Mouse (Mus musculus) thymus, postnatal 0 days (tissue): ENCODE measurements around the gene Matn1. TPM values are rescaled to one million over a fixed set of nuclear protein-coding genes. Genes with fewer than 3 reads are reported as not detected.

Experiments
- DNase-seq: peaks from one replicate; pipeline ENCODE4 v3.0.0-alpha.2; 2015; ENCODE audit warnings: low spot score
- polyA plus RNA-seq: library from polyadenylated mRNA; unstranded; fragments of >200 nt; fragmentation: Nextera tagmentation; extraction: Ambion mirVana; gene quantifications from 2 replicates; pipeline ENCODE4 v1.2.1, GENCODE M21; 2015

The Matn1 gene
- polyA plus RNA-seq, 1 experiment from 2014 or later: 0.48 TPM

- DNase-seq: no peak
Observed at GRCm38 (mm10) chr4:130984416-130985182, 40.4 kb downstream of the Matn1 start.

- no peak for DNase-seq
Observed at GRCm38 (mm10) chr4:130987046-130987445, 42.9 kb downstream of the Matn1 start.

- DNase-seq: no peak
Observed at GRCm38 (mm10) chr4:130988219-130988839, 44.1 kb downstream of the Matn1 start.

GRCm38 (mm10) chr4:130989146-130989545, 45.0 kb downstream of the Matn1 start:
- no peak for DNase-seq

GRCm38 (mm10) chr4:130990966-130991365, 46.8 kb downstream of the Matn1 start:
- DNase-seq: no peak

GRCm38 (mm10) chr4:130994556-130994955, 50.4 kb downstream of the Matn1 start:
- no peak for DNase-seq

- no peak for DNase-seq
Observed at GRCm38 (mm10) chr4:130999744-131000527, 55.8 kb downstream of the Matn1 start.

GRCm38 (mm10) chr4:131000614-131001178, 56.5 kb downstream of the Matn1 start:
- no peak for DNase-seq

Other genes with a start within 250 kb of the Matn1 start
- gene Sdc3, start 151.8 kb upstream of the Matn1 start, polyA plus RNA-seq: 4.8 and 5.1 TPM in 2 replicates
- gene Laptm5, start 31.3 kb upstream of the Matn1 start, polyA plus RNA-seq: 668 and 754 TPM in 2 replicates